Mouse (Mus musculus): ENCODE results near the gene Prpf18.

- TF ChIP-seq CTCF (IDR thresholded peaks at IDR 0.05; ENCODE audit: control insufficient read depth, insufficient read depth, low read length): no peak
- TF ChIP-seq POLR2A (IDR thresholded peaks at IDR 0.05; ENCODE audit: borderline replicate concordance, control insufficient read depth, low read depth, low read length): no peak
Measured at GRCm38 (mm10) chr2:4649646-4650045, 2.3 kb downstream of the Prpf18 start.
